Mouse (Mus musculus): Measurements from ENCODE around the gene Syngap1.

Syngap1 gene

GRCm38 (mm10) chr17:26995562-26995961 lies 54.5 kb downstream of the Syngap1 start:
- no peak for DNase-seq

- no peak for DNase-seq
Observed at GRCm38 (mm10) chr17:26997661-26998060, 56.6 kb downstream of the Syngap1 start.

- DNase-seq, result no peak
Observed at GRCm38 (mm10) chr17:26998283-26998682, 57.2 kb downstream of the Syngap1 start.

DNA sequence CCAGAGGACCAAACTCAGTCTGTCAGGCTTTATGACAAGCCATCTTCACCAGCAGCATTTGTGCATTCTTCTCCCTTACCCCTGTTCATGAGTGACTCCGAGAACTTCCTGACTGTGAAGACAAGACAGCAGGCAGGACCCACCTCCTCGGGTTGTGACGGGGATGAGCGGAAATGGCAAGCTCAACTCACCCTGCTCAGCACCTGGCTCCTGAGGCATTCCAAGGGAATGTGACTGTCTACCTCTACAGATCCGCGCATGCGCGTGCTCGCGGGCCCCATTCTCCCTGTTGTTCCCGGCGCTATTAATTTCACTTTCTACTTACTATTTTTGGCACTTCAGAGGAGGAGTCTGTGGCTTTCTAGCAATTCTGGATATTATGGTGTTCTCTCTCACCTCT lies 58.9 kb downstream of the Syngap1 start:
- DNase-seq, result no peak

- DNase-seq, result no peak
Observed at GRCm38 (mm10) chr17:27001151-27001550, 60.1 kb downstream of the Syngap1 start.

DNA sequence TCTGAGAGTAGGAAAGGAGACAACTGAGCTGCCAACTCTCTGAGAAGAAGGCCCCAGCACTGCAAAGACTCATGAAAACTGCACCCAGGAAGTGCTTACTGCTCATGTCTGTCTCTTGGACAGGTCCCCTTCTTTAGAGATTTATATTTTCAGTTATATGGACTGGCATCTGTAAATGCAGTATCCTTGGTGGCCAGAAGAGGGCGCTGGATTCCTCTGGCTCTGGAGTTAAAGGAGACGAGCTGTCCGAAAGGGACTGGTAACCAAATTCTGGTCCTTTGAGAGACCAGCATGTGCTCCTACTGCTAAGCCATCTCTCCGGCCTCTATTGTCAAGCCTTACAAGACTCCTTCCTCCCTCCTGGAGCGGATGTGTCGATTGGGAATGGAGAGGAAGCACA lies 60.8 kb downstream of the Syngap1 start:
- DNase-seq, result no peak

DNA sequence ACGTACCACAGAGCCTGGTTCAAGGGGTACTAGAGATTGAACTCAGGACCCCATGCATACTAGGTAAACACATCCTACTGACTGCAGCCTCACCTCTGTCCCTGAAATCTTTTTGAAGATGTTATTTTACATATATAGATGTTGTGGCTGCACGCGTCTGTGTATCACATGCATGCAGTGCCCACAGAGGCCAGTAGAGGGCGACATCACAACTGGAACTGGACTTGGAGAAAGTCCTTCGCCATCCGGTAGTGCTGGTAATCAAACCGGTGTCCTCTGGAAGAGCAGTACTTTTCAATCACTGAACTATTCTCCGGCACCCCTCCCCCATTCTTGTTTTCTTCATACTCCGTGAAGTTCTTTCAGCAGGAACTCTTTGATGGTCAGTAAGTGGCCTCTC lies 63.4 kb downstream of the Syngap1 start:
- DNase-seq, result no peak

DNA sequence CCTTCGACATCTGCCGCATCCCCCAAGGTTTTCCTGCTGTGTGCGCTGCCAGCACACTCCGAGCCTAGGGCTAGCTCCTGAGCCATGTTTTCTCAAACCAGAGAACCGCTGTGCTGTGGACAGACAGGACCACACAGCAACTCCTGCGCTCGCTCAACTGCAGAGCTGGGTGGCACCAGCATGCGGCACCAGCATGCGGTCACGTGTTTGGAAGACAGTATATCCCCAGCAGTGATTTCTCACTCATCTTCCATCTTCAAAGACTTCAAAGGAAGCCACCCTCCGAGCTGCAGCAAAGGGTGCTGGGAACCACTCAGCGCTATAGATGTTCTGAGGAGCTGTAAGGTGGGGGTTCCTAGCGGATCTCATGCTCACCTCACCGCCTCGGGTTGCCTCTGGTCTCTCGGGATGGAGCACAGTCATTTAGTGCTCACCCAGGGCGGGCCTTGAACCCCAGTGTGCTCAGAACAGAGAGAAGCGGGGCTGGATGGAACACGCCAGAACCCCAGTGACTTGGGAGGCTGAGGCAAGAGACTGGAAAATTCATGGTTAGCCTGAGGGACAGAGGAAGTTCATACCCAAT lies 63.9 kb downstream of the Syngap1 start:
- no peak for DNase-seq

DNA sequence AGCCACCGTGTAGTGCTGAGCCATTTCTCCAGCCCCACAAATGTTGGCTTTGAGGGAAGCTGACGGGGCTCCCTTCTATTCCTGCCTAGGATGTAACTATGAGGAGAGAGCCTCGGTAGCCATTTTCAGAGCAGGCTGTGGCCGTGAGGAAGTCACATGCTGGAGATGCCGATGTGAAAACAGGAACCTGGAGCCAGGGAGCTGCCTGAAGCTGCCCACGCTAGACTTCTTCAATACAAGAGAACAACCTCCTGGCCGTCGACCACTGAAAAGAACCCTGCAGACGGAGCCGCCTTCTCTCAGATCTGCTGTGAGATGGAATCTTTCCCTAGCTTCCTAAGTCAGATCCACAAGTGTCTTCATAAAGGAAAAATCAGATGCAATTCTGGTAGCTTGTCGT lies 64.6 kb downstream of the Syngap1 start:
- DNase-seq, result no peak

DNA sequence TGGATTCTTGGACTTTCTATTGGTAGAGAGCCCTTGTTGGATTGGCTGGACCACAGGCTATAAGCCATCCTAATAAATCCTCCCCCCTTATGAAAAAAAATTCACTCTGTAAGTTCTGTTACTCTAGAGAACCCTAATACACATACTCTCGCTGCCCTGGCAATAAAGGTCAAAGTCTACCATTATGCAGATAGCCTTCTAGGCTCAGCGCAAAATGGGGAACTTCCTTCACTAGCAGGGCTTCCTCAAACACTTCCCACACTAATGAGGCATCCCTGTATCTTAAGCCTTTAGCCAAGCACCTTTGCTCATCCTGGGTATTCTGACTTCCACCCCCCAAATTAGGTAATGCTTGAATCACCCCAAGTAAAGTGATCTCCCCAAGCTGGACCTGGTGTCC lies 67.2 kb downstream of the Syngap1 start:
- no peak for DNase-seq

GRCm38 (mm10) chr17:27011167-27011566 lies 70.1 kb downstream of the Syngap1 start:
- no peak for DNase-seq

DNA sequence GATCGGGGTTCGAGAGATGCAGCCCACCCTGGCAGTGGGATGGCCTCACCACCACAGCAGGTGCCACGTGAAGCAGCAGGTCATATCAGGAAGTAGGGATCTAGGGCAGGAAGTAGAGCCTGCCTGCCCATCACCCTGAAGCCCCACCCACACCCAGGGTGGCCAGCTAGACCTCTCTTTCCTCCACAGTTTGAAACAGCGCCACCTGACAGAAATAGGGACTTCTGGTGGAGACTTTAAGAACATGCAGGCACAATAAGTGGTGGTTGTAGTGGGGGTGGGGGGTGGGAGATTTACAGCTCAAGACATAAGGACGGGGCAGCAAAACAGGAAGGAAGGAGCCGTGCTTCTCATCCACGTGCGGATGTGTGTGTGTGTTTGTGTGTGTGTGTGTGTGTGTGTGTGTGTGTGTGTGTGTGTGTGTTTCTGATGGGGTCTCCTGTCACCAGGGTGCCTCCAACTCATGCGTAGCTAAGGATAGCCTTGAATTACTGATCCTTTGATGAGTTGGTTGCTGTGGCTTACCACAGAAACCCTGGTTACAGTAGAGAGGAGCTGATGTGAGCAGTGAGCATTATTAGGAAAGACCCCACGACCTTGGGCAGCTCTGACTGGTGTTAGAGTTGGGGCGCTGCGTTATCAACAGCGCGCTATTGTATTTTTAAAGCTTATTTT lies 71.1 kb downstream of the Syngap1 start:
- no peak for DNase-seq

- DNase-seq, result peak; percentile 42
Observed at GRCm38 (mm10) chr17:27012909-27013308, 71.9 kb downstream of the Syngap1 start.

DNA sequence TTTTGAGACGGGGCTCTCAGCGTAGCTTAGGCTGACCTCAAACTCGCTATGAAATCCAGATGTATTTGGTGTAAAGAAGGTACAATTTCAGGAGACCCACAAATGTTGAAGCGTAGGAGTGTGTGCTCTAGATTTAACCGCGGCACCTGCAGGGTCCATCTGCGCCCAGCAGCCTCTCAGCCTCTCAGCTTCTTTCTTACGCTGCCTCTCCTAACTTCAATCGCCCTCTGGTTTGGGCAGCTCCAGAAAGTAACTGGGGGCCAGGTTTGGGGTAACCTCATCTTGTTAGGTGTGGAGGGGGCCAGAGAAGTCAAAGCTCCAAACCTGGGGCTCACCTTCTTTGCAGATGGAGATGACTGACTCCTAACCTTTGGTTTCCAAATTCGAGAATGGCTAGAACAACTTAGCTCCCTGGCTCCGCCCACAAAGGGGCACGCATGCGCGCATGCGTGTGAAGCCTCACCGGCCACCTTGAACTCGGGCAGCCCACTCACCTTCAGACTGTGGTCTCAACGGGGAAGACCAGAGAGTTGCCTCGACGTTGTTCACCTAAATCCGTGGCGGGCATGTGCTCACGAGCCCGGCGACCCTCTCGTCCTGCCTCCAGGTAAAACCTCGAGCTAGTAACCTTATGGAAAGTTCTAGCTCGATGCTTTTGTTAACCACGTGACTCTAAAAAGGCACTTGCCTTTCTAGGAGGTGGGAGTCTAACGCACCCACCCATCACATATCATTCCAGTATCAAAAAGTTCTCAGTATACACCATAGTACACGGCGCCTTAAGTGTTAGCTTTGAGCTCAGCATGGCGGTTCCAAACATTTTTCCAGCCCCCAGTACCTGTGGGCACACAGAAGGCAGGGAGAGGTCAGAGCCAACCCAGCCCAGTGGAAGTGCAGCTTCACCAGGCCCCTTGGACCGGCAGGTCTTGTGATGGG lies 76.8 kb downstream of the Syngap1 start:
- DNase-seq, result peak; percentile 78

- DNase-seq, result peak; percentile 38
Observed at GRCm38 (mm10) chr17:27018555-27019196, 77.6 kb downstream of the Syngap1 start.

DNA sequence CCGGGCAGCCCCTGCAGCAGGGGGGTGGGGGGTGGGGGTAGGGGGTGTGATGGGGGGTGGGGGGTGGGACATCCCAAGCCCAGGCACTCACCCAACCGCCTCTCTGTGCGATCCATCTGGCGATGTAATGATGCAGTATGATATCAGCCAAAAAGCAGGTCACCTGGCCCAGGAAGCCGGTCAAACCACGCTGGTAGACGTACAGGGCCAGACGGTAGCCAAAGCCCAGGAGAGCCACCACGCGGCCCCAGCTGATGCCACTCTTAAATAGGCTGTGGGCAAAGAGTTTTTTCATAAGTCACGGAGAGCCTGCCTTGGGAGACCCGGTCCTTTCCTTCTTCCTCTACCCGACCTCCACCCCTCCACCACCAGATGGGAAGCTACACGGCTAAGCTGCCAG lies 80.0 kb downstream of the Syngap1 start:
- no peak for DNase-seq

- DNase-seq, result no peak
Observed at GRCm38 (mm10) chr17:27021736-27022135, 80.7 kb downstream of the Syngap1 start.

All from right cerebral cortex, postnatal 25 days (tissue).